Mouse (Mus musculus): ENCODE results near the gene Lsm2. TPM values are rescaled to one million over a fixed set of nuclear protein-coding genes. Genes with fewer than 3 reads are reported as not detected.
A peak's percentile ranks its signal among the peaks of the same experiment; 100 is the strongest.
"Not testable (repeated sequence)": the region's sequence is repeated elsewhere in the genome, so short reads cannot be mapped to it uniquely, and the experiment has no call there.

Lsm2 gene
- total RNA-seq, 2 experiments from 2014 or later = 16.0 to 17.4 TPM

DNA sequence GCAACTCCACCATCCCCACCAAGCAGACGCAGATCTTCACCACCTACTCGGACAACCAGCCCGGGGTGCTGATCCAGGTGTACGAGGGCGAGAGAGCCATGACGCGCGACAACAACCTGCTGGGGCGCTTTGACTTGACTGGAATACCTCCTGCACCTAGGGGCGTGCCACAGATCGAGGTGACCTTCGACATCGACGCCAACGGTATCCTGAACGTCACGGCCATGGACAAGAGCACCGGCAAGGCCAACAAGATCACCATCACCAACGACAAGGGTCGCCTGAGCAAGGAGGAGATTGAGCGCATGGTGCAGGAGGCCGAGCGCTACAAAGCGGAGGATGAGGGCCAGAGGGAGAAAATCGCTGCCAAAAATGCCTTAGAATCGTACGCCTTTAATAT is 3.4 kb upstream of the Lsm2 start:
- no peak for DNase-seq
- intact Hi-C loops (cut with DNase I) = loop anchor here (1.0 kb wide), 1 partner anchor 23 kb away; no protein-coding TSS in a partner anchor

DNA sequence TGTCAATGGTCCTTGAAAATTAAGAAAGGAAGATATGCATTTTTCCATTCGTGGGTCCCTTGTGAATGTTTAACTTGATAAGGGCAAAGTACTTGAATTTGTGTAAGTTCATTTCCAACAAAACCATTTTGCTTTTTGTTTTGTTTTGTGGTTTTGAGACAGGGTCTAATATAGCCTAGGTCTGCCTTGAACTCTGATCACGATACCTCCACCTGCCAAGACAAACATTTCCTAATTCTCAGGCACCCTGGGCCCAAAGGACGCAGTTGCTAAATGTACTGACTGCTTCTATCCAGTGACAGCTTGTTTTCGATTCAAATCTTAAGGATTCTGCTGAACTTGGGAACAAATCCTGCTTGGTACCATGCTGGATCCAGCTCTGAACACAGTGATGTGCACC is 2.0 kb upstream of the Lsm2 start:
- intact Hi-C loops (cut with DNase I) = loop anchor here (10.0 kb wide), 1 partner anchor 45 kb away; the partner anchor contains the start of gene Neu1
- DNase-seq = no peak

DNA sequence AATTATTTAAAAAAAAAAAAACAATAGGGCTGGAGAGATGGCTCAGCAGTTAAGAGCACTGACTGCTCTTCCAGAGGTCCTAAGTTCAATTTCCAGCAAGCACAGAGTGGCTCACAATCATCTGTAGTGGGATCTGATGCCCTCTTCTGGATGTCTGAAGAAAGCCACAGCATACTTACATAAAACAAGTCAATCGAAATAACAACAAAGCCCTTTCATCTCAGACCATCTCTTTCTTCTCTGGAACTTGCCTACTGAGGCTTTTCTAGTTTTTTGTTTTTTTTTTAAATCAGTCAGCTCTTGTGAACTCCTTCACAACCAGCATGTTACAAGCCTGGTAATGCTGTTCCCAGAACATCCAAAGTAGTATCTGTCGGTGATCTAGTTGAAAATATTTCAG is 1.0 kb upstream of the Lsm2 start:
- DNase-seq = peak in 1 of 2 experiments; percentile 44
- intact Hi-C loops (cut with DNase I) = loop anchor here (1.0 to 10.0 kb wide), 2 partner anchors 28 to 46 kb away; partner anchors contain the start of gene Neu1

DNA sequence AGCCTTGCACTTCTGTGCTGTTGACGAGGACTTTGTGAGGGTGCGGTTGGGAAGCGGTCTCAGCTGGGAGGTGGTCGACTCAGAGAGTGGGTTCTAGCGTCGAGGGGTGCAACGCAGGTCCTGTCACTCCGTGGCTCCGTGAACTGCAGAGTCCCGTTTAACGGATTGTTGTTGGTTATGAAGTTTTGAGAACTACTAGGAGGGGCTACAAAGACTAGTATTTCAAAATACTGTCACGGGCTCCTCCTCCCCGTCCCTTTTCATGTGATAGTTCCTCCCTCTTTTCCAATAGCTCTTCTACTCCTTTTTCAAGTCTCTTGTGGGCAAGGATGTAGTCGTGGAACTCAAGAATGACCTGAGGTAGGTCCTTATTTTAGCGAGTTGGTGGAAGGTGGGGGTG is 666 bp downstream of the Lsm2 start:
- intact Hi-C loops (cut with DNase I) = loop anchor here (2.0 to 10.0 kb wide), 2 partner anchors 18 to 48 kb away; partner anchors contain the start of genes Neu1 and Vars
- DNase-seq = no peak

DNA sequence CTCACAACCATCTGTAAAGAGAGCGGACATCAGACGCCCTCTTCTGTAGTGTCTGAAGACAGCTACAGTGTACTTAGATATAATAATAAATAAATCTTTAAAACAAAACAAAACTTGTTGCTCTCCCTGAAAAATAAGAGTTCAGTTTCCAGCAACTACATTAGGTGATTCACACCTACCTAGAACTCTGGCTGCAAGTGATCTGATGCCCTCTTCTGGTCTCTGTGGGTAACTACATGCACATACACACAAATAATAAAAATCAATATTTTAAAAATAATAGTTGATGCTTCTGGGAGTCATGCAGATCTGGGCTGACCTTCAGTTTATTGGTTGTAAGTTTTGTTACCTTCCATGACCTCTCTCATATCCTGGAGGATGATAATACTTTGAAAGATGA is 2.6 kb downstream of the Lsm2 start:
- intact Hi-C loops (cut with DNase I) = loop anchor here (2.0 to 10.0 kb wide), 2 partner anchors 49 to 133 kb away; partner anchors contain the start of genes Nelfe, Neu1 and Skiv2l
- no peak for DNase-seq

DNA sequence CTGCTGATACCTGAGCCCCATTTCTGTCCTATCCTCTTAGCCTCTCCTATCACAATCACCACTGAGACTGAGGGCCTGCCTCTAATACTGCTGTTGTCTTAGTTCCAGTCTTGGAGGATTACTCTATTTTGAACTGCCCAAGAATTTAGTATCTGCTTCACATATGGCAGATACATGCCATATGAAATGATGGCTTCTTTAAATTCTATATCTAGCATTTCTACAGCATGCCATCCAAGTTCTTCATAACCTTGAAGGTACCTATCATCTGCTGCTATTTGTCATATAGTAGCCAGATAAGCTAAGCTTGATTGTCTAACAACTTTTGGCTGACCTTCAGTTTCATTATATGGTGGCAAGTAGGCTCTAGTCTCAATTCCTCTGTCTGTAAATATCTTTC is 13.1 kb downstream of the Lsm2 start:
- intact Hi-C loops (cut with DNase I) = no loop called here
- DNase-seq = no peak

DNA sequence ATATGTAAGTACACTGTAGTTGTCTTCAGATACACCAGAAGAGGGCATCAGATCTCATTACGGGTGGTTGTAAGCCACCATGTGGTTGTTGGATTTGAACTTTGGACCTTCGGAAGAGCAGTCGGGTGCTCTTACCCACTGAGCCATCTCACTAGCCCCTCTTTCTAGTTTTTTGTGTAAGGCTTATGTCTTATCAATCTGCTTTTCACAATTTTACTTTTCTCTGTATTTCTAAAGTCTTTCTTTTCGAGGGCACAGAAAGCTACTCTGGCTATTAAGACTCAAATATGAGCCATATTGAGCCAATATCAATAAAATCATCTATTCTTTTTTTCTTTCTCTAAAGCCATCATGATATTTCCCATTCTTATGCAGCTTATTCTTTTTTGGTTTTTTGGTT is 13.5 kb downstream of the Lsm2 start:
- DNase-seq; intact Hi-C loops (cut with DNase I): not testable (repeated sequence)

DNA sequence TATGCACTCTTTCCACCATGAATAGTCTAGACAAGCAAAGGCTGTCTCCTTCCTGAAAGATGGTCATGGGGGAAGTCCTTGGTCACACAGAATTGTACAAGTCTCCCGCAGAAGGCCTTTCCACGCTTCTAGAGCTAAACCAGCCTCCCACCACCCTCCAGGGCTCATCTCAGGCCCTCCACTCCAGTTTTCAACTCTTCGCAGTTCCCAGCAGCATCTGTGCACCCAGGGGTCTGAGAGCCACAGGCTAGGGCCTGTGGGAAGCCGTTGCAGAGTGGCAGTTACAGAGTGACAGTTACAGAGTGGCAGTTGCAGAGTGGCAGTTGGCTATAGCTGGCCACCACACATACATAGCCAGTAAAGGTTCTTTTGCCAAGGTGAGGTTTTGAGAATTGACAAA is 14.3 kb downstream of the Lsm2 start:
- DNase-seq; intact Hi-C loops (cut with DNase I): not testable (repeated sequence)

DNA sequence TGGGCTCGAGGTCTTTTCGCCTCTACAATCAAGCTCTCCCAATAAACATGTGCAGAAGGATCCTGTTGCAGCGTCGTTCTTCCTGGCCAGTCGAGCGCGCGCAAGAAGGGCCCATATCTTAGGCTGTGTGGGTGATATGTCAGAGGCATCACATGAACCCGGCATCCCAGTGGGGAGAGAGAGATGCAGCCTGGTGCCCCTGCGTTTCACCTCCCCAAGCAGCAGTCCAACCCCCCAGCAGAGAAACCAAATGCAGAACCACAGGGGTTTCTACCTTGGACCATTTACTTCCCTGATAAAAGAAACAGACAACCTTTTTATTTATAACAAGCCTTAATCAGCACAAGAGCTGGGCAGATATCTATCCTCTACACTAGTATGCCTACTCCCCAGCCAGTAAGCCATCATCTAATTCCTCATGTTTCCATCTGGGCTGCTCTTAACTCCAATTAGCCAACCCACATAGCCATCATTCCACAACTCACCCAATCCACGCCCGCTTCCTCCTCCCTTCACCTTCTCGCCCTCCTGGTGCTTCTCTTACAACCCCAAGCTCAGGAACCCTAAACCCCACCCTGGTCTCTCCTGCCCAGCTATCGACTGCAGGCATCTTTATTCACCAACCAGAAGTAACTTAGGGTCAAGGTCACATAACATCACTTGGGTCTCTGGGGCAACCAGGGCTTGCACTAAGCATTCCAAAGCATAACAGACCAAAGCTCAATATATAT is 14.9 kb downstream of the Lsm2 start:
- intact Hi-C loops (cut with DNase I) = no loop called here
- DNase-seq = no peak

DNA sequence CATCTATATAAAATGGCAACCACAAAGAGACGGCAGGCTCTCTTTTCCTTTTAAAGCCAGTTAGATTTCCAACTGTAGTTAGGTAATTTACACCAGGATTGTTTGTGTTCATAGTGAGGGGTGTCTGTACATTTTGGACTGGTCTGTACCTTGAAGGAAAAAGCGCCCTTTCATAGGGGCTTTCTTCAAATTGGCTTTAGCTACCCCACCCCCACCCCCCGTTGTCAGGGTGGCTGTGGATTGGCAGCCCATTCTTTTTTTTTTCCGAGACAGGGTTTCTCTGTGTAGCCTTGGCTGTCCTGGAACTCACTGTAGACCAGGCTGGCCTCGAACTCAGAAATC is 15.5 kb downstream of the Lsm2 start:
- intact Hi-C loops (cut with DNase I) = no loop called here
- no peak for DNase-seq

DNA sequence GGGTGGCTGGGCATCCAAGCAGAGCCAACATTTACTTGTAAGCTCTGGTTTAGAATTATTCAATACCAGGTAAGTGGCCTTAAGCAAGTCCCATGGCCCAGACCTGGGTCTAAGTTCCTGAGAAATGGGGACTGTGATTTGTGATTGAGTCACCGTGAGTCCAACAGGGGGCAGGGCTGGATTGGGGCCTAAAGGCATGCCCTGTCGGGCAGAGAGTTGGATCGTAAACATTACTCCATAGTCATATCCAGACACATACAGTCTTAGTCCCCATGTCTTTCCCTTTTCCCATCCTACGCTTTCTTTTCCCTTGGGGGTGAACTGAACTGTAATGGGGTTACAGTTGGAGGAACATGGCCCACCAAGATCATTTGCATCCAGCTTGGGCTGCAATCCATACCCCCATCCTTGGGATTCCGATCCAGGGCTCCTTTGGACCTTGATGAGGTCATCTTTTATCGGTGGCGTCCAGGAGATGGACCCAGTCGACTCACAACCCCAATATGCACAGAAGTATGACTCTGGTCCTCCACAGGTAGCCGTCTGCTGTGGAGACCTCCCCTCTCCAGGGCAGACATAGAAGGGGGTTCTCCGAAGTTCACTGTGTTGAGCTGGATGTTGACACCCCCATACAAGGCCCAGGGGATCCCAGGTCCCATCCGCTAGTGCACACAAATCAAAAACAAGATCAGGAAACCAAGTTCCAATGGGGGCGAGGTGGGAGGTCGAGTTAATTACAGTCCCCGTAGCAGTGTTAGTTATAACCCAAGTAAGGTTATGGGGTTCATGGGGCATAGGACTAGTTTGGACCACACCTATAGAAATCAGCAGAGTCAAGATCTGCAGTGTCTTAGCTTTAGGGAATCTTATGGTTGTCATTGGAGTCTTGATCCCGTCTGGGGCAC is 17.1 kb downstream of the Lsm2 start:
- DNase-seq = no peak
- intact Hi-C loops (cut with DNase I) = no loop called here

DNA sequence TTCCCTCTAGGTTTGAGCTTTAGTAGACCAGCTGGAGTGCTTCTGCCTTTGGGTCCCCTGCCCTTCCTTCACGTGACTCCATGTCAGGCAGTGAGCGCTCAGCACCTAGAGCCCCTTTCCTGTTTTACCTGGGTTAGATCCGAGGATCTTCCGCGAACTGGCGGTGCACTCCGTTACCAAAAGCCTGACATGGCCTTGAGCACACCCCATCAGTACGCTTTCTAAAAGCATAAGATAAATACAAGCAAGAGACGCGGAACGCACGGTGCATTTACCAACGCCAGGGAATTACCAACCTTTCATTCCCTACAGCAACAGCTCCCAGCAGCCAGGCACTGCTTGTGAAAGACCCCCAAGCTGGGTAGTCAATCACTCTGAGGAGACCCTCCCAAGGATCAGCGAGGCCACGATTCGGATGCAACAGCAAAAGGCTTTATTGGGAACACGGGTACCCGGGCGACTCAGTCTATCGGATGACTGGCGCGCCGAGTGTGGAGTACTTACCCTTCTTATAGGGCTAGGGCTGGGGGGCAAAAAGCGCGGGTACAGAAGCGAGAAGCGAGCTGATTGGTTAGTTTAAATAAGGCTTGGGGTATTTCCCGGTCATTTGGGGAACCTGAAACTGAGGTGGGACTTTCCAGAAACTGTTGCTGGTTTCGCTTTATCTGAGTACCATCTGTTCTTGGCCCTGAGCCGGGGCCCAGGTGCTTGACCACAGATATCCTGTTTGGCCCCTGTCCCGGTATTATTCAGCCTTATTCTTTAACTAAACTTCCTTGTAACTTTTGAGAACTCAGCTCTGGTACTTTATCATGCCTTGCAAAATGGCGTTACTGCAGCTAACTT is 18.4 kb downstream of the Lsm2 start:
- not testable (repeated sequence) for DNase-seq
- intact Hi-C loops (cut with DNase I) = loop anchor here (2.0 to 5.0 kb wide), 2 partner anchors 17 to 237 kb away; partner anchors contain the start of gene Nfkbil1

DNA sequence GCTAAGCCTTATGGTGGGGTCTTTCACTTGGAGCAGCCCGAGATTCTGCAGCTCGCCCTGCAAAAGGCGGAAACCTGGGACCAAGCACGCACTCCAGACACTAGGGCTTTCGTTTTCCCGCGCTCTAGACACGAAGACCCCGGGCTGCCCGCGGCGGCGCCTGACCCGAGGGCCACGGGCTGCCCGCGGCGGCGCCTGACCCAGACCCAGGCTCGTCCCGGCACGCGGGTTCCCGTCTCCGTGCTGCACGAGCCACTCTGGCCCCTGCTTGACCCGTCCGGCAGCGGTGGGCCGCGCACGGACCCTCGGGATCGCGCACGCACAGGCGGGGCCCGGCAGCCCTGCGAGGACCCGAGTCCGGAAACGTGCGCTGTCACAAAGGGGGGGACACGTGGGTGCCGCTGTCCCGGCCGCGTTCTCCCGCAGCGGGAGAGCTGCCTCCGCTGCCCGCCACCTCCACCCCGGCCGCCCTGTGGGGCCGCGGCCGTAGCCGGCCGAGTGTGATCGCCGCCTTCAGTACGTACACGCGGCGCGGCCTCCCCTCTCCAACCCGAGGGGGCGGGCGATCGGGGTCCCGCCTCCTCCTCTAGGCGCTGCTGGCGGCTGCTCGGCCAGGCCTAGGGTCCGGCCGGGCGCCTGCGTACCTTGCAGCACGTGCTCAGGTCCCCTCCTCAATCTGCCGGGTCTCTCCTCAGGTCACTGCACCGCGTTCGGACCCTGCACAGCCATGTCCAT is 19.2 kb downstream of the Lsm2 start, which contains the start of gene Vars:
Vars (plus strand) TSS at position 271 of the 735 bp plus-strand sequence.
- DNase-seq = peak; percentile 90 to 94
- intact Hi-C loops (cut with DNase I) = loop anchor here (2.0 to 5.0 kb wide), 2 partner anchors 18 to 236 kb away; partner anchors contain the start of gene Nfkbil1

DNA sequence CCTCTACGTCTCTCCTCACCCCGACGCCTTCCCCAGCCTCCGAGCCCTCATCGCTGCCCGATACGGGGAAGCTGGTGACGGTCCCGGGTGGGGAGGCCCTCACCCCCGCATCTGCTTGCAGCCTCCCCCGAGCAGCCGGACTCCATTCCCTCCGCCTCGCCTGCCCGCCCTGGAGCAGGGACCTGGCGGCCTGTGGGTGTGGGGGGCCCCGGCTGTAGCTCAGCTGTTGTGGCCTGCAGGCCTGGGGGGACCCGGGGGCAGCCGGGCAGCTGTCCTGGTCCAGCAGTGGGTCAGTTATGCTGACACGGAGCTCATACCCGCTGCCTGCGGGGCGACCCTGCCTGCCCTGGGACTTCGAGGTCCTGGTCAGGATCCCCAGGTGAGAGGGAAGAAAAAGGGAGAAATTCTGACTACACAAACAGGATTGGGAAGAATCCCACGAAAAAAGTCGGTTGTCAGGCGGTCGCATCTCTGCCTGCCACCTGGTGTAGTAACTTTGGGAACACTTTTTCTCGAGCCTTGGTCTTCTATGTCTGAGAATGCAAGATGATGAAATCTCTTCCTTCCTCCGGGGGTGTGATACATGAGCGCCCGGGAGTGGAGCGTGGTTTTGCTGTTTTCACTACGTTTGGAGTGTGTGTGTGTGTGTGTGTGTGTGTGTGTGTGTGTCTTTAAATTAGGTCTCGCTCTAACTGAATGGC is 19.9 kb downstream of the Lsm2 start:
- intact Hi-C loops (cut with DNase I) = loop anchor here (2.0 to 5.0 kb wide), 2 partner anchors 19 to 236 kb away; partner anchors contain the start of gene Nfkbil1

DNA sequence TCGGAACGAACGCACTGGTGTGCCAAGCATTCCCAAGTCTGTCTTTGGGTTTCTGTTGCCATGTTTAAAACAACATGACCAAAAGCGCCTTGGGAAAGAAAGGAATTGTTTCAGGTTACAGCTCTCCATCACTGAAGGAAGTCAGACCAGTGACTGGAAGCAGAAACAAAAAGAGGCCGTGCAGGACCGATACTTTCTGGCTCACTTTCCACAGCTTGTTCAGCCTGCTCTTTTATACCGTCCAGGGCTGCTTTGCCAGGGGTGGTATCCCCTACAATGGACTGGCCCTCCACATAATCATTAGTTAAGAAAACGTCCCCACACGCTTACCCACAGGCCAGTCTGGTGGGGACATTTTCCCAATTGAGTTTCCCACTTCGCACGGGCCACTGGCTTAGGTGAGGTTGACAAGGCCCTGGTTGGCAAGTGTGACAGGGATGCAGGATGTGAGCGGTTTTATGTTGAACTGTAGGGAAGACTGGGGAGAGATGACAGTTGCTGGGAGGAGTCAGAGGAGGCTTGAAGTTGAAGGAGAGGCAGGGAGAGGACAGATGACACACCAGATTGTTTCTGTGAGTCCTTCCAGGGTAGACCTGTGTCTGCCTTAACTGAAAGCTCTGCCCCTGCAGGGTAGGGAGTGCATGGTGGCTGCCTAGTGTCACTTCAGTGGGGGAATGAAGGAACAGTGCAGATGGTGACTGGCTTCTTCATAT is 20.6 kb downstream of the Lsm2 start:
- peak in 1 of 2 experiments; percentile 7 for DNase-seq
- intact Hi-C loops (cut with DNase I) = loop anchor here (5.0 kb wide), 1 partner anchor 235 kb away; the partner anchor contains the start of gene Nfkbil1

More for the DNA sequence above, 19.9 kb downstream of the Lsm2 start:
- no peak for DNase-seq

DNA sequence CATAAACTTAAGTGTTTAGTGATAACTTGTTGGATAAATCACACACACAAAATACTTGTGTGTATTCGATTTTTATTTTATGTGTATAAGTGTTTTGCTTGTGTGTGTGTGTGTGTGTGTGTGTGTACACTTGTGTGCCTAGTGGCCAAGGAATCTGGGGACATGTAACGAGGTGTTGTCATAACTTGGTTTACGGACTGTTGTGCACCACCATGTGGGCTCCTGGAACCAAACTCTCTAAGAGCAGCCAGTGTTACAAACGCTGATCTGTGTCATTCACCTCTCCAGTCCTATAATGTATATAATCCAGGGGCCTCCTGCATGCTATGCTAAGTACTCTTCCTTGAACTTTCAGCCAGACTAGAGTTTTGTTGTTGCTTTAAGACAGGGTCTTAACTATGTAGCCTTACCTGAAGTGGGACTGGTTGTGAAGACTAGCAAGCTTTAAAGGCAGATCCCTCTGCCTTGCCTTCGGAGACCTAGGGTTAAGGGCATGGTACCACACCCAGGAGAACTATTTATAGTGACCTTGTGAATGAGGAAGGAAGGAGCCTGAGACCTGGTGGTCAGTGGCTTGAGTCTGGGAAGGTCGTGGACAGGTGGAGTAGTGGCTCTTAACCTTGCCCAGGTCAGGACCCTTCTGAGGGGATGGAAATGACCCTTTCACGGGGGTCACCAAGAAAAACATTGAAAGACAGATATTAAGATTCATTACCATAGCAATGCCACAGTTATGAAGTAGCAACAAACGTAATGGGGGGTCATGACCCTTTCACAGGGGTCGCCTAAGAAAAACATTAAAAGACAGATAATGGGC is 21.6 kb downstream of the Lsm2 start:
- intact Hi-C loops (cut with DNase I) = loop anchor here (5.0 kb wide), 1 partner anchor 234 kb away; the partner anchor contains the start of gene Nfkbil1
- no peak for DNase-seq
